Comparison of ENCODE assay signal across 9 mouse cellular contexts in the genomic region with DNA sequence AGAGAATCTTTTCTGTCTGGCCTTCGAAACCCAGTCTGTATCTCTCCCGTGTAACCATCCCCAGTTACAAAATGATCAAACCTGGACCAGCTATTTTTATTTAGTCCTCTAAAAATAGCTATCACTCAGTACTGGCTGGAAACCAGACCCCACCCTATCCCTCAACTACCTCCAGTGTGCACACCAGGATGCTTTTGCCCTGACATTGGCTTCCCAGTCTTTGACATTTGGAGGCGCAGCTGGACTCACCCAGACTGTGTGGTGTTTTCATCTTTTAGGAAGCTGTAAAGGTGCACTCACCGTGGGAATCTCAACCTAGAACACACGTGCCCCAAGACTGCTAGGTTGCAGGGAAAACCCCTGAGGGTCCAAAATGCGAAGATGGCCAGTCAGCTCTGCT. TPM values are rescaled to one million over a fixed set of nuclear protein-coding genes. Genes with fewer than 3 reads are reported as not detected.
DNase-seq lines count a peak whose midpoint lies in the region; ATAC-seq and TF ChIP-seq lines count a peak whose summit lies in the region.
"Had no signal": no experiment of that assay in that cellular context is flagged by ENCODE, and none has a peak within 500 bp of the region (broad histone marks: within the 10 kb centered on the region; RNA-seq: fewer than 3 reads in every experiment).

No protein-coding gene starts in this region.

- intact Hi-C loops in left cerebral cortex, adult 2 months (cut with DNase I), result loop anchor here (5.0 kb wide), 1 partner anchor 304 kb away; no protein-coding TSS in a partner anchor

- 0 out of 2 replicates have a peak overlapping the region, but pooled peaks have one; percentile 6 for H3K27ac ChIP-seq in left cerebral cortex, adult 2 months
- peak overlapping the region; percentile 91 for H3K27ac ChIP-seq in forebrain, embryonic 10.5 days
- H3K27ac ChIP-seq in intestine, embryonic 16.5 days (ENCODE audit: low read length), result 0 out of 2 replicates have a peak overlapping the region, but pooled peaks have one; percentile 76
- H3K27ac ChIP-seq in neural tube, embryonic 15.5 days (replicated peaks), result peak overlapping the region; percentile 72; the same call in 1 of the 2 replicates

- DNase-seq in left cerebral cortex, adult 2 months (ENCODE audit: extremely low spot score in 1 of 2, low spot score in 2 of 2), result no peak
- no peak for DNase-seq in left cerebral cortex, adult 11 months (ENCODE audit: low spot score)
- no peak for DNase-seq in forebrain, embryonic 10.5 days (ENCODE audit: extremely low spot score, low spot score)
- DNase-seq in spleen, adult 18-20 months, result no peak
- DNase-seq in spleen, postnatal 10 days (ENCODE audit: low spot score in 2 of 2), result no peak
- DNase-seq: cerebellum, adult 8-10 months had no signal

- ATAC-seq in intestine, embryonic 16.5 days, result peak; percentile 1; the same call in 1 of the 2 replicates
- no peak; the same call in 1 of the 2 replicates for ATAC-seq in neural tube, embryonic 15.5 days (ENCODE audit: low FRiP score)
- ATAC-seq in megakaryocyte-erythroid progenitor cell, adult 5-6 weeks (replicated peaks; ENCODE audit: low FRiP score, low TSS enrichment, poor library complexity, severe bottlenecking), result no peak

- peaks cover 45% of the 10 kb centered on the region for H3K4me1 ChIP-seq in forebrain, embryonic 10.5 days
- H3K4me1 ChIP-seq in intestine, embryonic 16.5 days (ENCODE audit: control insufficient read depth, insufficient read depth, low read length), result peaks cover 21% of the 10 kb centered on the region
- peaks cover 31% of the 10 kb centered on the region for H3K4me1 ChIP-seq in neural tube, embryonic 15.5 days

- H3K4me3 ChIP-seq in left cerebral cortex, adult 2 months, result peak overlapping the region; percentile 73
- peak overlapping the region; percentile 72 for H3K4me3 ChIP-seq in forebrain, embryonic 10.5 days
- peak overlapping the region; percentile 73 for H3K4me3 ChIP-seq in intestine, embryonic 16.5 days (ENCODE audit: low read length)
- peak overlapping the region; percentile 53 for H3K4me3 ChIP-seq in neural tube, embryonic 15.5 days (replicated peaks)

- H3K36me3 ChIP-seq in forebrain, embryonic 10.5 days (replicated peaks), result no peaks in the 10 kb centered on the region
- no peaks in the 10 kb centered on the region for H3K36me3 ChIP-seq in intestine, embryonic 16.5 days (ENCODE audit: control insufficient read depth, insufficient read depth, low read length)
- no peaks in the 10 kb centered on the region for H3K36me3 ChIP-seq in neural tube, embryonic 15.5 days

- peak overlapping the region; percentile 81 for H3K9ac ChIP-seq in intestine, embryonic 16.5 days (ENCODE audit: low read depth, low read length)
- H3K9ac ChIP-seq in neural tube, embryonic 15.5 days (replicated peaks), result peak overlapping the region; percentile 61; the same call in 1 of the 2 replicates

- no peaks in the 10 kb centered on the region for H3K9me3 ChIP-seq in forebrain, embryonic 10.5 days
- no peaks in the 10 kb centered on the region for H3K9me3 ChIP-seq in intestine, embryonic 16.5 days (ENCODE audit: control insufficient read depth, low read length)
- H3K9me3 ChIP-seq in neural tube, embryonic 15.5 days (replicated peaks), result no peaks in the 10 kb centered on the region

- 30% methylated on average over 6 of the region's 6 CpGs for WGBS in forebrain, embryonic 10.5 days
- 35% methylated on average over 6 of the region's 6 CpGs for WGBS in intestine, embryonic 16.5 days
- WGBS in neural tube, embryonic 15.5 days, result 36% methylated on average over 6 of the region's 6 CpGs

- H3K27me3 ChIP-seq in forebrain, embryonic 10.5 days (ENCODE audit: poor library complexity, severe bottlenecking), result peaks cover 26% of the 10 kb centered on the region
- H3K27me3 ChIP-seq in intestine, embryonic 16.5 days (replicated peaks; ENCODE audit: control insufficient read depth, insufficient read depth, low read length), result no peaks in the 10 kb centered on the region
- H3K27me3 ChIP-seq in neural tube, embryonic 15.5 days (replicated peaks), result peaks cover 3% of the 10 kb centered on the region; the same call in 1 of the 2 replicates

- peak overlapping the region; percentile 74 for H3K4me2 ChIP-seq in intestine, embryonic 16.5 days (ENCODE audit: low read depth, low read length)
- H3K4me2 ChIP-seq in neural tube, embryonic 15.5 days, result peak overlapping the region; percentile 99

- TF ChIP-seq CTCF in left cerebral cortex, adult 2 months (IDR thresholded peaks at IDR 0.05), result no peak

RNA-seq across cellular contexts. Expression of gene Fras1, which starts 0.6 kb away (rescaled TPM):
- 10 to 100 TPM; 23.0 to 25.2 TPM for total RNA-seq in left cerebral cortex, adult 2 months (2021)
- polyA plus RNA-seq in forebrain, embryonic 10.5 days (2016; fragmentation: Nextera tagmentation; extraction: Ambion mirVana), result 8.3 and 9.8 TPM in 2 replicates
- polyA plus RNA-seq in intestine, embryonic 16.5 days (2015; fragmentation: Nextera tagmentation; extraction: Ambion mirVana), result 12.7 and 13.9 TPM in 2 replicates
- 5.3 and 8.0 TPM in 2 replicates for polyA plus RNA-seq in neural tube, embryonic 15.5 days (2015; fragmentation: Nextera tagmentation; extraction: Ambion mirVana)
- total RNA-seq in megakaryocyte-erythroid progenitor cell, adult 5-6 weeks (2014; fragmentation: Nextera tagmentation), result not detected in 2 replicates
- not detected in 2 replicates for total RNA-seq in megakaryocyte-erythroid progenitor cell, adult 5-6 weeks (2017)

Comparison
In these comparisons a context has a peak if more than half of its experiments do, and no peak if none do; other contexts are left out.
1. H3K27ac ChIP-seq: peak in every context shown above with its lines; median percentile 91 in forebrain, embryonic 10.5 days; 76 in intestine, embryonic 16.5 days; 72 in neural tube, embryonic 15.5 days; 6 in left cerebral cortex, adult 2 months.